Mouse (Mus musculus): ENCODE results near the gene Ube2d1. TPM values are rescaled to one million over a fixed set of nuclear protein-coding genes. Genes with fewer than 3 reads are reported as not detected.

The Ube2d1 gene
- total and polyA plus RNA-seq, 3 experiments, result 1.0 to 7.7 (median 3.8) TPM

DNA sequence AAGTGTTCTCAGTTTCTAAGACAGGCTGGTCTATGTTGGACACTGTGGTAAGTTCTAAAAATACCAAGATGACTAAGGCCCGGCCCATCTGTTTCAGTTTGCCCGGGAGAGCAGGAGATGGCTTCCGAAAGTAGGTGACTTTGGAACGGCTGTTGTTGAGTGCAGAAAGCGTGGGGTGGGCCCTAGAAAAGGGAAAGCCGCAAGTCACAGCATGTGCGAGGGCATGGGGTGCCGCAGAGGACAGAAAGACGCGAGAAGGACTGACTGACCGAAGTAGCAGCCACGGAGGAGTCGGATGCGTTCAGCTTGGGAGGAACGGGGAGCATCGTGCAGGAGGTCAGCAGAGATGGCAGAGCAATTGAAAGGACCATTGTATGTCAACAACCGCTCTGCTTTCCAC, 34.6 kb downstream of the Ube2d1 start:
- Histone ChIP-seq H3K27me3 (replicated peaks) (no peaks in the 10 kb centered on the region), H3K4me3 (replicated peaks in 1 of 3; ENCODE audit: low read depth in 2 of 3, low read length in 2 of 3, poor library complexity in 1 of 3) (peak overlapping the region in 2 of 3 experiments; percentile 37 to 42), H3K9me3 (replicated peaks; ENCODE audit: low read length) (no peaks in the 10 kb centered on the region), H3K27ac (ENCODE audit: insufficient read depth, low read depth) (no peak overlapping the region), H3K36me3 (replicated peaks in 1 of 2; ENCODE audit: control insufficient read depth in 1 of 2, insufficient read depth in 1 of 2, low read length in 1 of 2) (peaks cover 0 to 8% of the 10 kb centered on the region in 2 experiments), H3K4me2 (ENCODE audit: insufficient read depth, low read depth, poor library complexity, severe bottlenecking) (peak overlapping the region; percentile 7), H3K4me1 (ENCODE audit: control insufficient read depth in 1 of 2, insufficient read depth in 2 of 2) (peaks cover 7 to 21% of the 10 kb centered on the region in 2 experiments), H3K9ac (ENCODE audit: insufficient read depth, low read depth) (peak overlapping the region; percentile 2), H3K79me2 (replicated peaks; ENCODE audit: control insufficient read depth, extremely low read depth, insufficient read depth, poor library complexity, severe bottlenecking) (no peaks in the 10 kb centered on the region)
- dilution Hi-C loops (cut with MboI; ENCODE audit: extremely low pct_ligation_motif_present, extremely low pct_unique_long_range_greater_than_20kb, low sequenced_read_pairs), result no loop called here
- peak; percentile 55 for DNase-seq (ENCODE audit: extremely low read depth)
- TF ChIP-seq POLR2A (IDR thresholded peaks at IDR 0.05; ENCODE audit: low read depth, low read length) (0 out of 2 replicates have a peak, but pooled peaks have one; percentile 31), UBTF (IDR thresholded peaks at IDR 0.05; ENCODE audit: low read depth, low read length) (peak; percentile 60; the same call in 1 of the 2 replicates), SIN3A (IDR thresholded peaks at IDR 0.05; ENCODE audit: low read length) (peak; percentile 74), KAT2A (IDR thresholded peaks at IDR 0.05; ENCODE audit: insufficient replicate concordance, low read length) (no peak), ZKSCAN1 (IDR thresholded peaks at IDR 0.05; ENCODE audit: borderline replicate concordance, low read depth, low read length) (no peak), USF1 (IDR thresholded peaks at IDR 0.05; ENCODE audit: low read depth, low read length) (no peak), JUN (IDR thresholded peaks at IDR 0.05; ENCODE audit: insufficient read depth, low read depth, low read length) (peak; percentile 82), NRF1 (IDR thresholded peaks at IDR 0.05; ENCODE audit: low read depth, low read length) (no peak), PAX5 (IDR thresholded peaks at IDR 0.05; ENCODE audit: low read length) (no peak), NELFE (IDR thresholded peaks at IDR 0.05; ENCODE audit: low read depth, low read length) (no peak), MAX (IDR thresholded peaks at IDR 0.05; ENCODE audit: low read length) (0 out of 2 replicates have a peak, but pooled peaks have one; percentile 55), TCF12 (IDR thresholded peaks at IDR 0.05; ENCODE audit: low read depth, low read length) (peak; percentile 64; the same call in 1 of the 2 replicates), ZNF384 (IDR thresholded peaks at IDR 0.05; ENCODE audit: low read depth, low read length) (no peak), ETS1 (conservative IDR thresholded peaks at IDR 0.05; ENCODE audit: low read depth, low read length) (peak; percentile 78), BHLHE40 (IDR thresholded peaks at IDR 0.05; ENCODE audit: low read depth, low read length) (peak; percentile 82), CHD2 (IDR thresholded peaks at IDR 0.05; ENCODE audit: low read length) (no peak), MYC (IDR thresholded peaks at IDR 0.05; ENCODE audit: low read depth, low read length) (peak; percentile 52; the same call in 1 of the 2 replicates), MAFK (IDR thresholded peaks at IDR 0.05; ENCODE audit: insufficient replicate concordance, low read length) (no peak), POLR2AphosphoS2 (IDR thresholded peaks at IDR 0.05; ENCODE audit: low read depth, low read length) (no peak), JUND (conservative IDR thresholded peaks at IDR 0.05; ENCODE audit: low read depth, low read length) (peak; percentile 57; the same call in 1 of the 2 replicates), MAZ (IDR thresholded peaks at IDR 0.05; ENCODE audit: low read depth, low read length) (no peak), IRF4 (IDR thresholded peaks at IDR 0.05; ENCODE audit: low read depth, low read length) (peak; percentile 79), HCFC1 (IDR thresholded peaks at IDR 0.05; ENCODE audit: low read depth, low read length) (no peak), USF2 (conservative IDR thresholded peaks at IDR 0.05; ENCODE audit: low read depth, low read length) (no peak), EP300 (IDR thresholded peaks at IDR 0.05; ENCODE audit: low read length) (peak; percentile 69; the same call in 1 of the 2 replicates), ZC3H11A (IDR thresholded peaks at IDR 0.05; ENCODE audit: low read depth, low read length) (no peak), CTCF (conservative IDR thresholded peaks at IDR 0.05 in 1 of 2, IDR thresholded peaks at IDR 0.05 in 1 of 2; ENCODE audit: low read depth in 2 of 2, low read length in 2 of 2) (no peak), RAD21 (IDR thresholded peaks at IDR 0.05; ENCODE audit: low read depth, low read length) (no peak; the same call in 1 of the 2 replicates), SMC3 (IDR thresholded peaks at IDR 0.05; ENCODE audit: low read depth, low read length) (no peak), MEF2A (IDR thresholded peaks at IDR 0.05; ENCODE audit: borderline replicate concordance, low read depth, low read length) (peak; percentile 98), RCOR1 (conservative IDR thresholded peaks at IDR 0.05; ENCODE audit: low read depth, low read length) (no peak; the same call in 1 of the 2 replicates), GABPA (IDR thresholded peaks at IDR 0.05; ENCODE audit: insufficient replicate concordance, low read depth, low read length) (no peak), ELF1 (IDR thresholded peaks at IDR 0.05; ENCODE audit: low read depth, low read length) (no peak), E2F4 (IDR thresholded peaks at IDR 0.05; ENCODE audit: insufficient replicate concordance, low read depth, low read length) (no peak), TBP (conservative IDR thresholded peaks at IDR 0.05; ENCODE audit: low read depth, low read length) (0 out of 2 replicates have a peak, but pooled peaks have one; percentile 17), MXI1 (IDR thresholded peaks at IDR 0.05; ENCODE audit: low read depth, low read length) (peak; percentile 74), ZMIZ1 (IDR thresholded peaks at IDR 0.05; ENCODE audit: low read depth, low read length) (no peak), CHD1 (IDR thresholded peaks at IDR 0.05; ENCODE audit: low read depth, low read length) (peak; percentile 64; the same call in 1 of the 2 replicates)
- in situ Hi-C loops (cut with MboI; ENCODE audit: low pct_ligation_motif_present, low pct_unique_long_range_greater_than_20kb, low sequenced_read_pairs), result no loop called here
